Mouse (Mus musculus) kidney, adult 2 months (tissue): ENCODE measurements around the gene Fam161b.

Source experiments
- CTCF ChIP-seq: fragments of 200-500 bp; conservative IDR thresholded peaks from 2 replicates; pipeline ENCODE4 v1.5.1; 2011; ENCODE audit warnings: low read depth, mild to moderate bottlenecking, control low read depth, low read length, moderate library complexity, mixed read lengths; ENCODE audit not compliant: insufficient read depth, insufficient read length
- POLR2A ChIP-seq: fragments of 200-500 bp; IDR thresholded peaks from one replicate; pipeline ENCODE4 v1.6.1; 2011; ENCODE audit warnings: low read depth, low read length, control low read depth

DNA sequence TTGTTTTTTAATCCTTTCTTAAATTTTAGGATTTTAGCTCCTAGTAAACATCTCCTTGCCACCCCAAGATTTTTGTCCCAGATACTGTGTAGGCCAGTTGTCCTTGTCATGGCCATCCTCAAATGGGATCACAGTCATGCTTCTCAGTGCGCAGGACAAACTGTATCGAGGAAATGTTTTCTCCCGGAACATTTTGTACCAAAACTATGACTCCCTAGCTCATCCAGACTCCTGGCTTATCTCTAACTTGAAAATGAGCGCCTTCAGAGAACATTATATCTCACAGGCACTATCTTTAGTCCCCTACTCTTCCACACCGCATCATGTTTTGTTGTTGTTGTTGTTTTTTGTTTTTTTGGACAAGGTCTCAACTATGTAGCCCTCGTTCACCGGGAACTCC is 45.6 kb downstream of the Fam161b start:
- no peak for TF ChIP-seq CTCF
- no peak for TF ChIP-seq POLR2A
